Mouse (Mus musculus): ENCODE data around the gene Lgr6. TPM values are rescaled to one million over a fixed set of nuclear protein-coding genes. Genes with fewer than 3 reads are reported as not detected.

Gene Lgr6
- 1 to 10 TPM; 1.6 to 1.9 TPM for total RNA-seq (2021)
- long read RNA-seq, experiment 1, partial matches to known transcripts, result 11 of 13 reads
- long read RNA-seq, experiment 1, other reads (novel, unspliced or antisense), result 2 of 13 reads
- long read RNA-seq, experiment 2, full-length matches to known transcripts, result 1 of 3 reads
- long read RNA-seq, experiment 2, partial matches to known transcripts, result 2 of 3 reads
- long read RNA-seq, experiment 2, other reads (novel, unspliced or antisense), result 0 of 3 reads

DNA sequence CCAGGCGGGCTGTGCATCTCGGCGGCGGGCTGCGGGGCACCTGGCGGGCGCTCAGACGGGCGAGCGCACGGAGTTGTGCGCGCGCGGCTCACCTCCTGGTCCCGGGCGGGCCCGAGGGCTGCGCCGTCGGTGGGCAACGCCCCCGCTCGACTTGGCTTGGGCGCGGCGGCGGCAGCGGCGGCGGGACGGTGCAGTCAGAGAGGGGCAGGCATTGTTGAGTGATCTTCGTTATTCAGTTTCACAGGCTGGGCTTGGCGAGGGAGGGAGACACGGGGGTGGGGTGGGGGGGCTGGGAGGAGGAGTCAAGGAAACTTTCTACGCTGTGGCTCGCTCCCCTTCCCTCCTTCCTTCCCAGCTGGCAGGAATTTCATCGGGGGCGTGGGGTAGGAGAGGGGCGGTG, at the start of gene Lgr6:
Gene Lgr6, minus strand, starts transcription at position 153 of the 400 bp plus-strand sequence.
- no peak for TF ChIP-seq CTCF (IDR thresholded peaks at IDR 0.05)
- Histone ChIP-seq H3K27ac (no peak within 1 kb of the TSS), H3K4me3 (peak within 1 kb of the TSS; percentile 13; the same call in 1 of the 2 replicates)
- intact Hi-C loops (cut with DNase I), result loop anchor here (5.0 kb wide), 1 partner anchor 133 kb away; no protein-coding TSS in a partner anchor
- DNase-seq (ENCODE audit: extremely low spot score in 1 of 2, low spot score in 2 of 2), result no peak

DNA sequence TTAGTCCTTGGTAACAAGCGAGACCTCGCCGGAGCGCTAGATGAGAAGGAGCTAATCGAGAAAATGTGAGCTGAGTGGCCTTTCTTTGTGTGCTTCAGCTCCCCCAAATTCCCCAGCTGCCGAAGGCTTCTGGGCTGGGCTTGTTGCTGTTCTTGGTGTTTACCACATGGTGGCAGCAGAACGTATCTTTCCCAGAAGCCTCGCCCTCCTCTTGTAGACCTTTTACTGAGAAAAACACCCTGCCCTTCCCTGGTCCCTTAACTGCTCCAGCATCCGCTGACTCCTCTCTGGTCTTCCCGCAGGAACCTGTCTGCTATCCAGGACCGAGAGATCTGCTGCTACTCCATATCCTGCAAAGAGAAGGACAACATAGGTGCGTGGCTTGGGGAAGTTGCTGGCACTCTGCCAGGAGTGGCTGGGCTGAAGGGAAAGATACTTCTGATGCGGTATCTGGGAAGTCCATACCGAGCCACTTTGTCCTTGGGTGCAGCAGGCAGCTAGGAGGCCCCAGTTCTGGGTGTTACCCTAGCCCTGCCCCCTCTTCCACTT, 49.4 kb upstream of the Lgr6 start:
- Histone ChIP-seq H3K4me3 (peak overlapping the region; percentile 32), H3K27ac (peak overlapping the region; percentile 91)
- intact Hi-C loops (cut with DNase I), result loop anchor here (1.0 kb wide), 1 partner anchor 13 kb away; the partner anchor contains the start of gene Gpr37l1
- peak; percentile 93 for TF ChIP-seq CTCF (IDR thresholded peaks at IDR 0.05)
- peak; percentile 79 to 82 for DNase-seq (ENCODE audit: extremely low spot score in 1 of 2, low spot score in 2 of 2)

DNA sequence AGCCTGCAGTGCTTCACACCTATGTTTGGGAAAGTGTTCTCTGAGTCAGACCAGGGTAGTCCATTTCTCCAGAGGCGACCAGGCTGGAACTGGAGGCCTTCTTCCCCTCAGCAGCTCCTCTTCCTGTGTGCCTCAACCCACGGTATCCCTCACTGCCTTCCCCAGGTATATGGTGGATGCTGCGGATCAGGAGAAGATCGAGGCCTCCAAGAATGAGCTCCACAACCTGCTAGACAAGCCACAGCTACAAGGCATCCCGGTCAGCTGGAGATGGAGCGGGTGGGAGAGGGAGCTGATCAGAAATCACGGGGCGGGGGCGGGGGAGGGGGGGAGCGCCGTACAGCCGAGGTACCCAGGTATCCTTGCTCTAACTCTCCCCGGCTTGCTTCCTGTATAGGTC, 48.9 kb upstream of the Lgr6 start:
- H3K4me3 ChIP-seq, result no peak overlapping the region
- intact Hi-C loops (cut with DNase I), result loop anchor here (1.0 kb wide), 1 partner anchor 13 kb away; the partner anchor contains the start of gene Gpr37l1
- peak overlapping the region; percentile 91 for H3K27ac ChIP-seq
- TF ChIP-seq CTCF (IDR thresholded peaks at IDR 0.05), result no peak
- no peak for DNase-seq (ENCODE audit: extremely low spot score in 1 of 2, low spot score in 2 of 2)

DNA sequence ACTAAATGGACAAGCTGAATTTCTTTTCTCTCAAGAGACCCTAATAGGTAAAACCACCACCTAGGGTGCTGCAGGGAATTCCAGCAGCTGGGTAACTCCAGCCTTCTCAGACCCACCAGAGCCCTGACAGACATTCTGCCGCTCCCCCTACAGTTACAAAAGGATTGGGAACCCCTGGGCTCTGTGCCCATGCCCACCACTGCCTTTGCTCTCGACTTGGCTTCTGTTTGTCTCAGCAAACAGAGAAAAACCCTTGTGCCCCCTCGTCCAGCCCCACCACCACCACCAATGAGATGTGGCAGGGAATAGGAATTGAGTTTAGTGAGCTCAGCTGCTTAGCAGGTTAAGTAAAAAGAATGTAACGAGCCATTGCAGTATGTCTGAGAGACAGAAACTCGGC, 43.9 kb upstream of the Lgr6 start:
- no peak for DNase-seq (ENCODE audit: extremely low spot score in 1 of 2, low spot score in 2 of 2)
- intact Hi-C loops (cut with DNase I), result no loop called here
- peak overlapping the region; percentile 75 for H3K4me3 ChIP-seq
- TF ChIP-seq CTCF (IDR thresholded peaks at IDR 0.05), result no peak
- H3K27ac ChIP-seq, result no peak overlapping the region

DNA sequence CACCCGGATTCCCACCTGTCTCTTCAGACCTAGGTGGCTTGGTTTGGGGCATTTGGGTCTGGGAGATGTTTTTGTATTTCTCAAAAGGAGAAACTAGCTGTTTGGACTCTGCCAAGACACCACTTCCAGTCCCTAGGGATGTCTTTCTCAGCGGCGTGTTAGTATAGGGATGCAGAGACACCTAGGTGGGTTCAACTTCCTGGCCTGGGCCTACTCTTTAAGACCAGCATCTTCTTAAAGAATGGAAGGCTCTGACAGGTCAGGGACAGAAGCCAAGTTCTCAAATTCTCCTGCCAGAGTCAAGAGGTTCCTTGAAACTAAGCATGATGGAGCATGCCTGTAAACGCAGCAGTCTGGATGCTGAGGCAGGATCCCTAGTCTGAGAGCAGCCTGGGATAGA, 43.4 kb upstream of the Lgr6 start:
- intact Hi-C loops (cut with DNase I), result no loop called here
- Histone ChIP-seq H3K4me3 (peak overlapping the region; percentile 75), H3K27ac (peak overlapping the region; percentile 98; the same call in 1 of the 2 replicates)
- no peak for TF ChIP-seq CTCF (IDR thresholded peaks at IDR 0.05)
- no peak for DNase-seq (ENCODE audit: extremely low spot score in 1 of 2, low spot score in 2 of 2)

DNA sequence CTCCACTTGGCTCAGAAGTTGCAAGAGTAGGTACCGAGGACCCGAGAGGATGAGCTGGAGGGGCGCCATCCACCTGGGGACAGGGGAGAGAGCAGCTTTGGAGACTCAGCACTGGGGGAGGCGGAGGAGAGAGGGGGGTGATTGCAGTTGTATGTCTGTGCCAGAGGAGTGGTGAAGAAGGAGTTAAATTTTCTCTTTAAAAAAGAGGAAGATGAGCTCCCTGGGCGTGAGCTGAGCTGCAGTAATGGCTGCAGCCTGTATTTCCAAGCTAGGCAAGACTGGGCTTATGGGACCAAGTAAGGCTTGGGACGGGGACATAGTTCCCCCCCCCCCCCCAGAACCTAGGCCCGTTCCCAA, 42.6 kb upstream of the Lgr6 start:
- no peak for DNase-seq (ENCODE audit: extremely low spot score in 1 of 2, low spot score in 2 of 2)
- intact Hi-C loops (cut with DNase I), result loop anchor here (2.0 kb wide), 1 partner anchor 221 kb away; no protein-coding TSS in a partner anchor
- H3K27ac ChIP-seq, result peak overlapping the region; percentile 98
- H3K4me3 ChIP-seq, result peak overlapping the region; percentile 75
- TF ChIP-seq CTCF (IDR thresholded peaks at IDR 0.05), result no peak

DNA sequence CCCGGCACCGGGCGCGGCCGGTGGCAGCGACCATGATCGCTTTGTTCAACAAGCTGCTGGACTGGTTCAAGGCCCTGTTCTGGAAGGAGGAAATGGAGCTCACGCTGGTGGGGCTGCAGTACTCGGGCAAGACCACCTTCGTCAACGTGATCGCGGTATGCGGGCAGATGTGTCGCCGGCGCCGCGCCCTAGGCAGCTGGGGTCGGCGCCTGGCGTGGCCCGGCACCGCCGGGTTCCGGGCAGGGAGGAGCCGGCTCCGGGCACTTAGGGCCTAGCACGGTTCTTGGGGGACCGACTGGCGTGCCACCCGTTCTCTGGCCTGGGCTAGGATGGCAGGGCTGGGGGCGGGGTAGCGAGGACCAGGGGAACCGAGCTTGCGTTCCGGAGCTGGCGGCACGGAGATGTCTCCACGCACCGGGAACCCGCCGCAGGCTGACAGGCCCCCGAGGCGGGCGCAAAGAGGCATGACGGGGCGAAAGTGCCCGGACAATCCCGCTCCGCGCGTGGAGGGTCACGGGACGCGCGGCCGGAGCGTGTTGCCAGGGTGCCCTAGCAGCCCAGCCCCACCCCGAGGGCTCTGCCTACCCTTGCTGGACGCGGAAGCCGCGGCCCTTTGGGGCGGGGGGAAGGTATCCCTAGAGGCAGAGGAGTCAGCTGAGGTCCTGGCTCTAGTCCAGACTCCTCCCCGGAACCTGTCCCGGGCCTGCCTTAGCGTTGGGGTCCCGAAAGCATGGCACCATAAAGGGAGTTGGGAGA, 42.0 kb upstream of the Lgr6 start:
- DNase-seq (ENCODE audit: extremely low spot score in 1 of 2, low spot score in 2 of 2), result peak; percentile 67 to 74
- Histone ChIP-seq H3K27ac (peak overlapping the region; percentile 98), H3K4me3 (peak overlapping the region; percentile 75)
- intact Hi-C loops (cut with DNase I), result loop anchor here (2.0 kb wide), 1 partner anchor 222 kb away; no protein-coding TSS in a partner anchor
- no peak for TF ChIP-seq CTCF (IDR thresholded peaks at IDR 0.05)

DNA sequence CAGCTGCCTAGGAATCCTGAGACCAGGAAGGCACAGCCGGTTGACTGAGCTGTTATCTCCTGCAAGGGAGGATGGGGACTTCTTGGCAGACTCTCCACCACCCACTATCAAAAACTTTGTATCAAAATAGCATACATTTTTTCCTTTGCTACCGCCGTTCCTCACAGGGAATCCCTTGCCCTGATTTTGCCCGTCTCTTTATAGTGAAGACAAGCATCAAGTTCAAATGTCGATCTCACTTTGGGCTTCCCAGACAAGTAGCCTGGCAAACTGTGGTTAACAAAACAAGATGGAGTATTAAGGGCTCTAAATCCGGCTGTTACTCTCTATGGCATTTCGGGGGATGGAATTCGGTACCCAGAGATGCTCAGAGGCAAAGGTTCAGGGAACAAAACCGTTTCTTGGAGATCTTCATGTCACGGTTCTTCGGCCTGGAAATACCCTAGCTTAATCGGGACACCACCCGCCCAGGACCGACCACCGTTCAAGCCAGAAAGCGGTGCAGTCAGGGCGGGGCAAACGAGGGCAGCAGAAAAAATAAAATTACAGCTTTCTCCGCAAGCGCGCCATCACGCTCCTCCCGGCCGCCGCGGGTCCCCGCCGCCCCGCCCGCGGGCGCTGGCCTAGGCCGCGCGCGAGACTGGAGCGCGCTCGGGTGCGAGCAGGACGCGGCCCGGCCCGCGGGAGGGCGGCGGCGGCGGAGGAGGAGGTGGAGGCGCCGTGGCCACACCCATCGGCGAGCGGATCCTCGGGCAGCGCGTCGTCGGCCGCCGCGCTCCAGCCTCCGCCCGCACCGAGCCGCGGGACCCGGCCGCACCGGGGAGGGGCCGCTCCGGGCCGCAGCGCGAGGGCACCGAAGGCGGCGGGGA, 41.2 kb upstream of the Lgr6 start, which contains the start of gene Arl8a:
Gene Arl8a, plus strand, starts transcription at position 748 of the 869 bp plus-strand sequence.
- peak within 1 kb of the TSS; percentile 75 for H3K4me3 ChIP-seq
- DNase-seq (ENCODE audit: extremely low spot score in 1 of 2, low spot score in 2 of 2), result peak; percentile 87 to 89
- intact Hi-C loops (cut with DNase I), result loop anchor here (2.0 kb wide), 1 partner anchor 222 kb away; no protein-coding TSS in a partner anchor
- peak within 1 kb of the TSS; percentile 98 for H3K27ac ChIP-seq
- no peak for TF ChIP-seq CTCF (IDR thresholded peaks at IDR 0.05)

DNA sequence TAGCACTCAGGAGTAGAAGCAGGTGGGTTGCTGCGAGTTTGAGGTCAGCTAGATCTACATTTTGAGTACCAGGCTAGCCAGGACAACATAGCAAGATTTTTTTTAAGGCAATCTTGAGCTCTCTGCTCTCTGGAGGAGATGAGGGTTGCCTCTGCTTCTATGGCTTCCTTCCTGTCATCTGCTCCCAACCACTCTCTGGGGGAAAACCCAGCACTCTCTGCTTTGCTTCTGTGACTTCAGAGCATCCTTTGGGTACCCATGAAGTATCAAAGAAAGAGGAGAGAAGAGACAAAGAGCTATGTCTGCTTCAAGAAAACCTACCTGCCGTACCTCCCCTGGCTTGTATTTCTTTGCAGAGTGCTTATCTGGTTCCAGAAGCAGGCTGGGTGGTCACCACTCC, 38.9 kb upstream of the Lgr6 start:
- no peak for DNase-seq (ENCODE audit: extremely low spot score in 1 of 2, low spot score in 2 of 2)
- Histone ChIP-seq H3K4me3 (no peak overlapping the region), H3K27ac (no peak overlapping the region)
- intact Hi-C loops (cut with DNase I), result no loop called here
- no peak for TF ChIP-seq CTCF (IDR thresholded peaks at IDR 0.05)

DNA sequence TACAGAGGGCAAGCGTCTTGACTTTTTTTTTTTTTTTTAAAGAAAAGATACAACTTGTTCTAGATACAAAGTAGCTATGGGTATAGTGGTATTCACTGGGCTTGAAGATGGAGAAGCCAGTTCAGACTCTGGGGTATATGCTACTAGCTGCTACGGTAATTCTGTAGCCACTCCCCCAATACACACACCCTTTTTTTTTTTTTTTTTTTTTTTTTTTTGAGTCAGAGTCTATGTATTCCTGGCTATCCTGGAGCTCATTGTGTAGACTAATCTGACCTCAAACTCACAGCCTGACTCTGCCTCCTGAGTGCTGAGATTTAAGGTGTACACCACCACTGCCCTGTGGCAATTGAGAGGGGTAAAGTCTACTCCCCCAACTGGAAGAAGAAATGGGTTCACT, 37.4 kb upstream of the Lgr6 start:
- no peak for DNase-seq (ENCODE audit: extremely low spot score in 1 of 2, low spot score in 2 of 2)
- Histone ChIP-seq H3K27ac (no peak overlapping the region), H3K4me3 (no peak overlapping the region)
- no peak for TF ChIP-seq CTCF (IDR thresholded peaks at IDR 0.05)
- intact Hi-C loops (cut with DNase I), result no loop called here

DNA sequence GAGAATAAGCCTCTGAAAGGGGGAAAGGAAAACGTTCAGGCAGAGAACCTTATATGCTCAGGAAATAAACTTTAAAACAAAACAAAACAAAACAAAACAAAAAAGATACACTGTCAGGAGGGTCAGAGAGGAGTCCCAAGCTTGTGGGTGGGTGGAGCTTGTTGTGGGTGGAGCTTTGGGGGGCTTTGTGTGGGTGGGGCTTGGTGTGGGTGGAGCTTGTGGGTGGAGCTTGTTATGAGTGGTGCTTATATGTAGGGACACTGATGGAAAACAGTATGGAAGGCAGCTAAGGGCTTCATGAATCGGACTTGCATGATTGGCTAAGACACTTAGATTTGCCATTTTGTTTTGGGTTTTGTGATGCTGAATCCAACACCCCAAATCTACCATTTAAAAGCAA, 34.8 kb upstream of the Lgr6 start:
- Histone ChIP-seq H3K4me3 (no peak overlapping the region), H3K27ac (no peak overlapping the region)
- intact Hi-C loops (cut with DNase I), result no loop called here
- no peak for DNase-seq (ENCODE audit: extremely low spot score in 1 of 2, low spot score in 2 of 2)
- no peak for TF ChIP-seq CTCF (IDR thresholded peaks at IDR 0.05)
